Mouse (Mus musculus): ENCODE measurements around the gene 1600014C23Rik.

The 1600014C23Rik gene

GRCm38 (mm10) chr17:45752053-45752452 lies 18.4 kb upstream of the 1600014C23Rik start:
- no peak for DNase-seq (ENCODE audit: low spot score in 2 of 2)

DNA sequence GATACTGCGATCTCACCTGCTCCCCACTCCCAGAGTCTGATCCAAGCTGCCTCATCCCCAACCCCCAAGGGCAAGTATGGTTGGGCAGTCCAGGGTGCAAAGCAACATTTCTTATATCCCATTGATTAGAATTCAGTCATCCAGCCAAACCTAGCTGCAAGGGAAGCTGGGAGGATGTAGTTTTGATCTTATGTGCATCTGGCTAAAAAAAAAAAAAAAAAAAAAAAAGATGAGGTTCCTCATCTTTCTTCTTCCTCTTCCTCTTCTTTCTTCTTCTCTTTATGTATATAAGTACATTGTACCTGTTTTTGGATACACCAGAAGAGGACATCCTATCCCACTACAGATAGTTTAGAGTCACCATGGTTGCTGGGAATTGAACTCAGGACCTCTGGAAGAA lies 17.7 kb upstream of the 1600014C23Rik start:
- no peak for DNase-seq (ENCODE audit: low spot score in 2 of 2)

DNA sequence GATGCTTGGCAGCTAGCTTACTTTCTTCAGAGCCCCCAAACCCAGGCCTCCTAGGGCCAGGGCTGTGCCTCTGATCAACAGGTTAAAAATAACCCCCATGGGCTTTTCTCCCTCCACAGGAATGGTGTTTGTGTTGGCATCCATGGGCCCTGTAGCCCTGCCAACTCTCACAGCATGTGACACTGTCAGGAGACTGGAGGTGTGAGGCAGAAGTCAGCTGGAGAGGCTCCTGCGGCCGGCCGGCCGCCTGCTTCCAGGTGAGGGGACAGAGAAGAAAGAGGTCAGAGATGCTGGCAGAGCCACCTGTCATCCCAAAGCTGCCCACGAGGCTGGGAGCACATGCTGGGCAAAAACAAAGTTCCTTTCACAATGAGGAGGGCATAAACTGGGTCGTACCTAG lies 15.5 kb upstream of the 1600014C23Rik start:
- DNase-seq (ENCODE audit: low spot score in 2 of 2) = peak; percentile 77 to 82

GRCm38 (mm10) chr17:45747858-45748785 lies 14.5 kb upstream of the 1600014C23Rik start:
- peak; percentile 52 to 70 for DNase-seq (ENCODE audit: low spot score in 2 of 2)

- no peak for DNase-seq (ENCODE audit: low spot score in 2 of 2)
Observed at GRCm38 (mm10) chr17:45747293-45747692, 13.6 kb upstream of the 1600014C23Rik start.

GRCm38 (mm10) chr17:45746755-45747154 lies 13.1 kb upstream of the 1600014C23Rik start:
- no peak for DNase-seq (ENCODE audit: low spot score in 2 of 2)

GRCm38 (mm10) chr17:45745629-45746028 lies 12.0 kb upstream of the 1600014C23Rik start:
- no peak for DNase-seq (ENCODE audit: low spot score in 2 of 2)

- peak in 1 of 2 experiments; percentile 20 for DNase-seq (ENCODE audit: low spot score in 2 of 2)
Observed at GRCm38 (mm10) chr17:45742371-45743147, 8.9 kb upstream of the 1600014C23Rik start.

GRCm38 (mm10) chr17:45737078-45737601 lies 3.5 kb upstream of the 1600014C23Rik start:
- no peak for DNase-seq (ENCODE audit: low spot score in 2 of 2)

- peak; percentile 75 to 78 for DNase-seq (ENCODE audit: low spot score in 2 of 2)
Observed at GRCm38 (mm10) chr17:45736311-45737077, 2.9 kb upstream of the 1600014C23Rik start.

DNA sequence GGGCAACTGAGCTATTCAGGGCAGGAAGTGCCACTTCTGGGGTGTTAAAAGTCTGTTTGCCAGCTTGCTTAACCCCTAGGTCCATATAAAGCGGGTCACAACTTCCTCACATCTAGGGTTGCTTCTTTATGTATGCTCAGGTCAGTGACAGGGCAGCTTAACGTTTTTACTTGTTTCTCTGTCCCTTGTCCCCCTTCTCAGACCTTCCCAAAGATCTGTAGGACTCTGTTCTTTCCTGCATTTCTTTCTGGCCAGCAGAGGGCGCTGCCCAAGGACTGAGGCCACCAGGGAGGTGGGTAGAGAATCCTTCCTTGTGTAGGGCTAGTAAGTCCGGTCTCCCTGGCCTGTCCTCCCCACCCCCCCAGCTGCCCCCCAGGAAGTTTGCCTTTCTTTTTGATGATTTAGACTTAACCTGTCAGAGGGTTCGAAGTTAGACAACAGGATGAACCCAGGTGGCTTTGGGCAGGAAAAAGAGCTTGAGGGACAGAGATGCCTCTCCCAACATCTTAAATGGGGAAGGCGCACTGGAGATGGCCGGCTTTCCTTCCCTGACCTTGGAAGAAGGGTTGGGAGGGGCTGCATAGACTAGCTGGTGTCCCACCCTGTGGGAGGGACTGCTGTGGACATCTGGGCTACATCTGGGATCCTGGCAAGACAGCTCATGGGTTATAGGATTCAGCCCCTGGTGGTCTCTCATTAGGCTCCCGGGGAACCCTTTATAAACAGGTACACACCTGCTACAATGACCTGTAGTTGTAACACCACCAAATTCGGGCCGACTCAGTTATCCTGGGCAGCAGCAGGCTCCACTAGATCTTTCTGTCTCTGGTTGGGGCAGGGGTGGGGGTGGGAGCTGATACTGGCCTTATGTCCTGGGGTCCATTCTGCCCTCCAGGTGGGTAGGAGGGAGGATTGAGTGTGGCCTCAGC lies 2.0 kb upstream of the 1600014C23Rik start:
- peak; percentile 60 to 82 for DNase-seq (ENCODE audit: low spot score in 2 of 2)

GRCm38 (mm10) chr17:45734881-45735280 lies 1.2 kb upstream of the 1600014C23Rik start:
- DNase-seq (ENCODE audit: low spot score in 2 of 2) = no peak

GRCm38 (mm10) chr17:45734333-45734732 lies 689 bp upstream of the 1600014C23Rik start:
- DNase-seq (ENCODE audit: low spot score in 2 of 2) = no peak

GRCm38 (mm10) chr17:45733038-45733734 lies 458 bp downstream of the 1600014C23Rik start:
- DNase-seq (ENCODE audit: low spot score in 2 of 2) = no peak

GRCm38 (mm10) chr17:45731172-45731864 lies 2.3 kb downstream of the 1600014C23Rik start:
- DNase-seq (ENCODE audit: low spot score in 2 of 2) = peak; percentile 68 to 85

DNA sequence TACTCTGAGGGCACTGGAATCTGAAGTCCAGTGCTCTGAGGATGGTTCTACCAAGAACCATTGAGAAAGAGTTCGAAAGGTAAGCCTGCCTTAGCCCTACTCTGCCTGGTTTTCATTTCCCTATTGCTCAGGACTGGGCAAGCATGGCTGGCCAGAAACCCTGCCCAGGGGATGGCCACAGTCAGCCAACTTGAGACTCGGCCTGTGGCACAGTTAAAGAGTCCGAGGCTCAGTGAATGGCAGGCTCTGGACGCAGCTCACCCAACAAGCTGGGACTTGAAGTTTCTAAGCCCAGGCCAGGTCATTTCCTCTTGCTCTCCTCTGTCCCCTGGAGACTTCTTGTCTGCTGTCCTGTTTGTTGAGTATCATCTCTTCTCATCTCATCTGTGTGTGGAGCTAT lies 2.9 kb downstream of the 1600014C23Rik start:
- DNase-seq (ENCODE audit: low spot score in 2 of 2) = no peak

- DNase-seq (ENCODE audit: low spot score in 2 of 2) = no peak
Observed at GRCm38 (mm10) chr17:45729387-45729786, 4.3 kb downstream of the 1600014C23Rik start.

DNA sequence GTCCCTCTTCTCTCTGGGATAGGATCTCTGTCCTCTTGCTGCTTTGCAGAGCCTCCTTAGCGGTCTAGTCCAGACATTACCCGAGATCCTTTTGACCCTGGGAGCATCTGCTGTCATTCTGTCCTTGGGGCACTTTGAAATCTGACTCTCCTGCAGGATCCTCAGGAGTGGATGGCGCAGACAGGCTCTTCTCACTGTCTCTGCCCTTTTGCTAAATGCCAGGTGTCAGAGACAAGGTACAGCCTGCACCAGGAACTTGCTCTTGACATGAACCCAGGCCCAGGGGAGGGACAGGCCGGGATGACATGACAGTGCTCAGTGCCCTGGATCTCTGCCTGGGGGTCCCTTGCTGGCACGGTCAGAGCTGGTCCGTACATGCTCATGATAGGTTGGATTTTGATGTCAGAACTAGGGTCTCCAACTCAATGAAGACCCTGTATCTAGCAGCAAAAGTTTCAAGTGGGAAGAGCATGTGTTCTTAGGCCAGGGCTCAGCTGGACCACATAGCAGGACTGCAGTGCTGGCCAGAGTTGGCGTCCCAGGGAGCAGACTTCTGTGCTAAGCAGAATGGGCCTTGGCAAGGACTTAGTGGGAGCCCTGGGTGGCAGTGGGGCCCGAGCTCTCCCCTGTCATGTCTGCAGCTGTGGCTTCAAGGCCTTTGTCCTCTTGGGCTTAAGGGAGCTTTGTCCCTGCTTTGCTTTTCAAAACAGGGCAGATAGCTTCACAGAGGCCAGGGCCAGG lies 5.5 kb downstream of the 1600014C23Rik start:
- DNase-seq (ENCODE audit: low spot score in 2 of 2) = no peak
